Mouse (Mus musculus): ENCODE data around the gene Nedd9. TPM values are rescaled to one million over a fixed set of nuclear protein-coding genes. Genes with fewer than 3 reads are reported as not detected.

The Nedd9 gene
- polyA plus RNA-seq, 1 experiment = 39.4 TPM

GRCm38 (mm10) chr13:41453227-41454193, 33.7 kb downstream of the Nedd9 start:
- peaks cover 4% of the 10 kb centered on the region; the same call in 1 of the 2 replicates for H3K4me1 ChIP-seq (replicated peaks; ENCODE audit: control insufficient read depth, insufficient read depth, low read length)
- TF ChIP-seq CTCF (IDR thresholded peaks at IDR 0.05; ENCODE audit: borderline replicate concordance, control insufficient read depth, extremely low read depth, insufficient read depth, low read length, poor library complexity) (no peak), POLR2A (IDR thresholded peaks at IDR 0.05; ENCODE audit: control insufficient read depth, extremely low read depth, insufficient read depth, low read length, poor library complexity) (no peak)
- 74% methylated on average over 15 of the region's 15 CpGs for WGBS

GRCm38 (mm10) chr13:41450821-41451220, 36.3 kb downstream of the Nedd9 start:
- Histone ChIP-seq H3K36me3 (ENCODE audit: control insufficient read depth, insufficient read depth, low read length) (no peaks in the 10 kb centered on the region), H3K4me3 (ENCODE audit: control insufficient read depth, insufficient read depth, low read length) (no peak overlapping the region), H3K27ac (ENCODE audit: control insufficient read depth, insufficient read depth, low read length) (no peak overlapping the region), H3K27me3 (ENCODE audit: control insufficient read depth, insufficient read depth, low read length) (no peaks in the 10 kb centered on the region), H3K4me1 (replicated peaks; ENCODE audit: control insufficient read depth, insufficient read depth, low read length) (peaks cover 4% of the 10 kb centered on the region; the same call in 1 of the 2 replicates)
- no peak for TF ChIP-seq CTCF (IDR thresholded peaks at IDR 0.05; ENCODE audit: borderline replicate concordance, control insufficient read depth, extremely low read depth, insufficient read depth, low read length, poor library complexity)
- TF ChIP-seq POLR2A (IDR thresholded peaks at IDR 0.05; ENCODE audit: control insufficient read depth, extremely low read depth, insufficient read depth, low read length, poor library complexity) = no peak
- DNase-seq = no peak
- 94% methylated on average over 6 of the region's 6 CpGs for WGBS

More at GRCm38 (mm10) chr13:41453227-41454193, 33.7 kb downstream of the Nedd9 start:
- no peak for DNase-seq
- Histone ChIP-seq H3K27me3 (ENCODE audit: control insufficient read depth, insufficient read depth, low read length) (no peaks in the 10 kb centered on the region), H3K27ac (ENCODE audit: control insufficient read depth, insufficient read depth, low read length) (no peak overlapping the region), H3K36me3 (ENCODE audit: control insufficient read depth, insufficient read depth, low read length) (no peaks in the 10 kb centered on the region), H3K4me3 (ENCODE audit: control insufficient read depth, insufficient read depth, low read length) (no peak overlapping the region)

DNA sequence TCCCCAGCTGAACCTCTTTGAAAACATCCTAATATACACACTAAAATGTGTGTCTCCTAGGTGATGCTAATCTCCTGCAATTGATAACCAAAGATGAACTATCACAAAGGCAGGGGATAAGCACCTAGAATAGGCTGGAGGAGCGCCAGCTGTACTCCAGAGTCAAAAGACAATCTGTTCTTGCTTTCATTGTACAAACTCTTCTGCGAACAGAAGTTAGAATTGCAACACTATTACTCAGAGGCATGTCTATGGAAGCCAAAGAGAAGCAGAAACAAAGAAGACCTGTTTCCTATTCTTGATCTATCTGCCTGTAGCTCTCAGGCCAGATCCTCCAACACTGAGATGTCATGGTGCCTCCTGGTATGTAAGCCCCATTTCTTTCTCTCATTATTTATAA, 38.0 kb downstream of the Nedd9 start:
- no peak for TF ChIP-seq CTCF (IDR thresholded peaks at IDR 0.05; ENCODE audit: borderline replicate concordance, control insufficient read depth, extremely low read depth, insufficient read depth, low read length, poor library complexity)
- no peak for TF ChIP-seq POLR2A (IDR thresholded peaks at IDR 0.05; ENCODE audit: control insufficient read depth, extremely low read depth, insufficient read depth, low read length, poor library complexity)
- Histone ChIP-seq H3K27me3 (ENCODE audit: control insufficient read depth, insufficient read depth, low read length) (no peaks in the 10 kb centered on the region), H3K4me1 (replicated peaks; ENCODE audit: control insufficient read depth, insufficient read depth, low read length) (0 out of 2 replicates have a peak, but pooled peaks cover 4% of the 10 kb centered on the region), H3K27ac (ENCODE audit: control insufficient read depth, insufficient read depth, low read length) (no peak overlapping the region), H3K4me3 (ENCODE audit: control insufficient read depth, insufficient read depth, low read length) (no peak overlapping the region), H3K36me3 (ENCODE audit: control insufficient read depth, insufficient read depth, low read length) (no peaks in the 10 kb centered on the region)
- no peak for DNase-seq
- 94% methylated on average over 2 of the region's 2 CpGs for WGBS

DNA sequence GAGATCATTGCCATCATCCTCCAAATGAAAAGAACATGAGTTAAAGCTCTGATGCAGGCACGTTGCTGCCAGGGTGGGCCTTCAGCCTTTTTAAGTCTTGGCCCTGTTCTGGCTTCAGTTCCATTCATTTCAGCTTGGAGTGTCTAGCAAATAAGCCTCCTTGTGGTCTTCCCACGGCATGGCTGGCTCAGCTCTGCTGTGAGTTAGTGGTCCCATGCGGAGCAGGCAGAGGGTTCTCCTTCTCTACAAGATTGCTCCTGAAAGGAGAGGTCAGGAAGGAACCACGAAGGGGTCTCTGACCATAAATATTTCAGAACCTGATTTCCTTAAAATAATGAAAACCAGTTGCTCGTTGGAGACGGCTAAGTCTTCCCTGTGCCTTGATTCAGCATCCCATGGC, 40.0 kb downstream of the Nedd9 start:
- Histone ChIP-seq H3K4me1 (replicated peaks; ENCODE audit: control insufficient read depth, insufficient read depth, low read length) (no peaks in the 10 kb centered on the region), H3K27ac (ENCODE audit: control insufficient read depth, insufficient read depth, low read length) (no peak overlapping the region), H3K4me3 (ENCODE audit: control insufficient read depth, insufficient read depth, low read length) (no peak overlapping the region), H3K36me3 (ENCODE audit: control insufficient read depth, insufficient read depth, low read length) (no peaks in the 10 kb centered on the region), H3K27me3 (ENCODE audit: control insufficient read depth, insufficient read depth, low read length) (no peaks in the 10 kb centered on the region)
- no peak for DNase-seq
- TF ChIP-seq CTCF (IDR thresholded peaks at IDR 0.05; ENCODE audit: borderline replicate concordance, control insufficient read depth, extremely low read depth, insufficient read depth, low read length, poor library complexity) (no peak), POLR2A (IDR thresholded peaks at IDR 0.05; ENCODE audit: control insufficient read depth, extremely low read depth, insufficient read depth, low read length, poor library complexity) (no peak)
- 90% methylated on average over 6 of the region's 6 CpGs for WGBS

GRCm38 (mm10) chr13:41446591-41446990, 40.6 kb downstream of the Nedd9 start:
- 98% methylated on average over 1 of the region's 1 CpGs for WGBS

GRCm38 (mm10) chr13:41445067-41445808, 41.9 kb downstream of the Nedd9 start:
- Histone ChIP-seq H3K36me3 (ENCODE audit: control insufficient read depth, insufficient read depth, low read length) (no peaks in the 10 kb centered on the region), H3K4me3 (ENCODE audit: control insufficient read depth, insufficient read depth, low read length) (no peak overlapping the region), H3K4me1 (replicated peaks; ENCODE audit: control insufficient read depth, insufficient read depth, low read length) (no peaks in the 10 kb centered on the region), H3K27me3 (ENCODE audit: control insufficient read depth, insufficient read depth, low read length) (no peaks in the 10 kb centered on the region), H3K27ac (ENCODE audit: control insufficient read depth, insufficient read depth, low read length) (no peak overlapping the region)
- WGBS = 98% methylated on average over 3 of the region's 3 CpGs
- TF ChIP-seq CTCF (IDR thresholded peaks at IDR 0.05; ENCODE audit: borderline replicate concordance, control insufficient read depth, extremely low read depth, insufficient read depth, low read length, poor library complexity) = no peak
- no peak for DNase-seq

More at GRCm38 (mm10) chr13:41446591-41446990, 40.6 kb downstream of the Nedd9 start:
- Histone ChIP-seq H3K27me3 (ENCODE audit: control insufficient read depth, insufficient read depth, low read length) (no peaks in the 10 kb centered on the region), H3K4me1 (replicated peaks; ENCODE audit: control insufficient read depth, insufficient read depth, low read length) (no peaks in the 10 kb centered on the region), H3K27ac (ENCODE audit: control insufficient read depth, insufficient read depth, low read length) (no peak overlapping the region), H3K36me3 (ENCODE audit: control insufficient read depth, insufficient read depth, low read length) (no peaks in the 10 kb centered on the region), H3K4me3 (ENCODE audit: control insufficient read depth, insufficient read depth, low read length) (no peak overlapping the region)
- TF ChIP-seq CTCF (IDR thresholded peaks at IDR 0.05; ENCODE audit: borderline replicate concordance, control insufficient read depth, extremely low read depth, insufficient read depth, low read length, poor library complexity) (no peak), POLR2A (IDR thresholded peaks at IDR 0.05; ENCODE audit: control insufficient read depth, extremely low read depth, insufficient read depth, low read length, poor library complexity) (no peak)
- no peak for DNase-seq

Measured in thymus, adult 2 months (tissue).